Comparison of ENCODE assay signal across 8 mouse cellular contexts in the genomic region with DNA sequence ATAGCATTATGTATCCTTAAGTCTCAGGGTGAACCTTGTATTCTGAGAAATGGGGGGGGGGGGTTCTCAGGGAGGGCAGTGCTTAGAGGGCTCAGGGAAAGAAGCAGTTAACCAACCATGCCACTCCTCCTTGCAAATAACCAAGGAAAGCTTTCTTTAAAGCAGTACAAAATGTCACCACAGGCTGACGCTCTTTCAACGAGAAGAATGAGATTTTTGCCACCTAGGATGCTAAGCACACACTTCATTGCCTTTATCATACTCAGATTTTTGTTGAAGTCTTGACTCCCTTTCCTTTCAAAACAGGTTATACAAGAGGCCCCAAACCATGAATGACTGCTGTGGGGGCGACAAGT. TPM values are rescaled to one million over a fixed set of nuclear protein-coding genes. Genes with fewer than 3 reads are reported as not detected.
DNase-seq lines count a peak whose midpoint lies in the region; ATAC-seq lines count a peak whose summit lies in the region.

No protein-coding gene starts in this region.

- H3K36me3 ChIP-seq in heart, embryonic 11.5 days (ENCODE audit: control insufficient read depth, insufficient read depth, low read length), result no peaks in the 10 kb centered on the region
- H3K36me3 ChIP-seq in hindbrain, embryonic 13.5 days, result no peaks in the 10 kb centered on the region
- H3K36me3 ChIP-seq in midbrain, embryonic 13.5 days, result no peaks in the 10 kb centered on the region

- peak overlapping the region; percentile 62 for H3K27ac ChIP-seq in heart, embryonic 11.5 days (ENCODE audit: low read depth, low read length)
- peak overlapping the region; percentile 58 for H3K27ac ChIP-seq in hindbrain, embryonic 13.5 days
- 0 out of 2 replicates have a peak overlapping the region, but pooled peaks have one; percentile 26 for H3K27ac ChIP-seq in midbrain, embryonic 13.5 days

- H3K9me3 ChIP-seq in heart, embryonic 11.5 days (replicated peaks; ENCODE audit: control insufficient read depth, low read length), result no peaks in the 10 kb centered on the region
- no peaks in the 10 kb centered on the region for H3K9me3 ChIP-seq in hindbrain, embryonic 13.5 days
- H3K9me3 ChIP-seq in midbrain, embryonic 13.5 days, result no peaks in the 10 kb centered on the region

- no peak for DNase-seq in heart, adult 11 months
- DNase-seq in ZHBTc4 (ENCODE audit: low read depth, low spot score), result peak; percentile 1
- DNase-seq in adrenal gland, postnatal 36 days, result no peak
- DNase-seq in gastrocnemius, postnatal 25 days, result no peak
- no peak for DNase-seq in kidney, postnatal 25 days

- peak overlapping the region; percentile 79 for H3K4me2 ChIP-seq in heart, embryonic 11.5 days
- H3K4me2 ChIP-seq in hindbrain, embryonic 13.5 days, result peak overlapping the region; percentile 84
- H3K4me2 ChIP-seq in midbrain, embryonic 13.5 days (replicated peaks), result peak overlapping the region; percentile 81

- H3K4me3 ChIP-seq in heart, embryonic 11.5 days (ENCODE audit: low read depth, low read length), result peak overlapping the region; percentile 78
- peak overlapping the region; percentile 59 for H3K4me3 ChIP-seq in hindbrain, embryonic 13.5 days
- peak overlapping the region; percentile 57 for H3K4me3 ChIP-seq in midbrain, embryonic 13.5 days (replicated peaks)

- ATAC-seq in heart, embryonic 11.5 days (replicated peaks; ENCODE audit: insufficient number of reproducible peaks, low FRiP score, low TSS enrichment), result no peak
- no peak for ATAC-seq in hindbrain, embryonic 13.5 days (ENCODE audit: low FRiP score)
- ATAC-seq in midbrain, embryonic 13.5 days, result no peak

- no peaks in the 10 kb centered on the region for H3K27me3 ChIP-seq in heart, embryonic 11.5 days (ENCODE audit: control insufficient read depth, insufficient read depth, low read length)
- peaks cover 6% of the 10 kb centered on the region; the same call in 1 of the 2 replicates for H3K27me3 ChIP-seq in hindbrain, embryonic 13.5 days
- peaks cover 7% of the 10 kb centered on the region for H3K27me3 ChIP-seq in midbrain, embryonic 13.5 days

- WGBS in heart, embryonic 11.5 days (ENCODE audit: insufficient replicate concordance), result 1% methylated on average over 3 of the region's 3 CpGs
- WGBS in hindbrain, embryonic 13.5 days, result 2% methylated on average over 3 of the region's 3 CpGs
- WGBS in midbrain, embryonic 13.5 days, result 4% methylated on average over 3 of the region's 3 CpGs

- peak overlapping the region; percentile 67; the same call in 1 of the 2 replicates for H3K9ac ChIP-seq in heart, embryonic 11.5 days (ENCODE audit: low read depth, low read length)
- peak overlapping the region; percentile 77 for H3K9ac ChIP-seq in hindbrain, embryonic 13.5 days
- H3K9ac ChIP-seq in midbrain, embryonic 13.5 days (replicated peaks), result peak overlapping the region; percentile 59

- H3K4me1 ChIP-seq in heart, embryonic 11.5 days (ENCODE audit: control insufficient read depth, insufficient read depth, low read length), result 0 out of 2 replicates have a peak, but pooled peaks cover 3% of the 10 kb centered on the region
- peaks cover 36% of the 10 kb centered on the region for H3K4me1 ChIP-seq in hindbrain, embryonic 13.5 days (replicated peaks)
- peaks cover 39% of the 10 kb centered on the region for H3K4me1 ChIP-seq in midbrain, embryonic 13.5 days (replicated peaks)

RNA-seq across cellular contexts. Expression of gene Alcam, which starts 4.0 kb away (rescaled TPM):
- polyA plus RNA-seq in heart, embryonic 11.5 days (2014; fragmentation: Nextera tagmentation; extraction: Ambion mirVana), result 29.7 and 42.3 TPM in 2 replicates
- polyA plus RNA-seq in hindbrain, embryonic 13.5 days (2015; fragmentation: Nextera tagmentation; extraction: Ambion mirVana), result 18.6 and 23.0 TPM in 2 replicates
- 9.8 and 13.7 TPM in 2 replicates for polyA plus RNA-seq in midbrain, embryonic 13.5 days (2015; fragmentation: Nextera tagmentation; extraction: Ambion mirVana)
- total RNA-seq in adrenal gland, postnatal 36 days (2021), result 10 to 100 TPM; 35.5 to 45.3 TPM
- 1 to 10 TPM in 1 of 2 experiments, under 1 TPM in 1; 0.97 to 2.4 TPM for total RNA-seq in gastrocnemius, postnatal 25 days (2021)
